8 mouse cellular contexts compared by ENCODE assay signal in the genomic region with DNA sequence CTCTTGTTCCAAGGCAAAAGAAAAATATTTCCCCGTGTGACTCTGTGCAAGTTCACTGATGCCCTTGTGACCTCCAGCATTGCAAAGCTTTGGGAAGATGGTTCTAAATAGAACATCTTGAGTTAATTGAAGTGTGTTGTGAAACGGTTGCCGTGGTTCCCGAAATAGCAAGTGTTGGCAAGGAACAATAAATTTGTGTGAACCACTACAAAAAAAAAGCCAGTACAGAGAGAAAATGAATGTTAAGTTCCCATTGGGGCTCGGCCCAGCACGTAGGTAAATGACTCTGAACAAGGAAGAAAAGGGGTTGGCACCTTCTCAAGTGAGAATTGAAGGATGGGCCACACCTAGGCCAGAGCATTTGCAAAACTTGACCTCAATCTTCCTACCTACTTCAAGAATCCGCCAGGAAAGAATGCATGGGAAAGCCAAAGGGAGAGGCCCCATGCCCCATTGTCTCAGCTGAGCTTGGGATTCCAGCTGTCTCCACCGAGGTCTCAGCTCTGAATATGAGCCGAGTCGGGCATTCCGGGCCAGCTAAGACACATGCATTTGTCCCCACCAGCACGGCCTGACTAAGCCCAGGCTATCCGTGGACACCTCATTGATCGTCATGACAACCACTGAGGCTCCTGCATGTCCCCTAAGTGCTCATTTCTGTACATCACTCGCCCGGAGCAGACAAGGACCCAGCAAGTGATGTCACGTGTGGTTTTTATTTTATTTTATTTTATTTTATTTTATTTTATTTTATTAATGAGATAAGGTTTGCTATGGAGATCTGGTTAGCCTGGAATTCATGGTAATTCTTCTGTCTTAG. TPM values are rescaled to one million over a fixed set of nuclear protein-coding genes. Genes with fewer than 3 reads are reported as not detected.
DNase-seq lines count a peak whose midpoint lies in the region; ATAC-seq lines count a peak whose summit lies in the region.

No protein-coding gene starts in this region.

- peak; percentile 44 for DNase-seq in midbrain, embryonic 10.5 days (ENCODE audit: low spot score)
- DNase-seq in adipocyte (ENCODE audit: low spot score): peak; percentile 70
- peak; percentile 7 to 22 for DNase-seq in heart, postnatal 14 days
- DNase-seq in neural tube, embryonic 11.5 days (ENCODE audit: low spot score): peak; percentile 31
- DNase-seq in layer of hippocampus, postnatal 36 days: no peak
- DNase-seq in kidney, adult 9 months: no peak
- no peak for DNase-seq in thymus, postnatal 10 days (ENCODE audit: low spot score in 2 of 2)

- H3K27ac ChIP-seq in midbrain, embryonic 10.5 days (replicated peaks): no peak overlapping the region
- no peak overlapping the region for H3K27ac ChIP-seq in midbrain, embryonic 16.5 days (ENCODE audit: low read length)
- no peak overlapping the region for H3K27ac ChIP-seq in neural tube, embryonic 11.5 days (ENCODE audit: low read depth, low read length)

- no peak overlapping the region for H3K4me3 ChIP-seq in midbrain, embryonic 10.5 days
- no peak overlapping the region for H3K4me3 ChIP-seq in midbrain, embryonic 16.5 days (ENCODE audit: low read depth, low read length)
- no peak overlapping the region for H3K4me3 ChIP-seq in neural tube, embryonic 11.5 days (ENCODE audit: low read depth, low read length)

- no peaks in the 10 kb centered on the region for H3K36me3 ChIP-seq in midbrain, embryonic 10.5 days
- no peaks in the 10 kb centered on the region for H3K36me3 ChIP-seq in midbrain, embryonic 16.5 days (ENCODE audit: control insufficient read depth, insufficient read depth, low read length)
- H3K36me3 ChIP-seq in neural tube, embryonic 11.5 days (ENCODE audit: control insufficient read depth, insufficient read depth, low read length): no peaks in the 10 kb centered on the region

- H3K9ac ChIP-seq in midbrain, embryonic 16.5 days (ENCODE audit: low read depth, low read length): no peak overlapping the region
- H3K9ac ChIP-seq in neural tube, embryonic 11.5 days (ENCODE audit: low read length): no peak overlapping the region

- intact Hi-C loops in heart, postnatal 14 days (cut with DNase I): no loop called here

- H3K9me3 ChIP-seq in midbrain, embryonic 10.5 days (replicated peaks): no peaks in the 10 kb centered on the region
- no peaks in the 10 kb centered on the region for H3K9me3 ChIP-seq in midbrain, embryonic 16.5 days (replicated peaks; ENCODE audit: control insufficient read depth, low read length, poor library complexity, severe bottlenecking)
- H3K9me3 ChIP-seq in neural tube, embryonic 11.5 days (ENCODE audit: control insufficient read depth, low read length): no peaks in the 10 kb centered on the region

- peaks cover 7% of the 10 kb centered on the region for H3K4me1 ChIP-seq in midbrain, embryonic 10.5 days
- H3K4me1 ChIP-seq in midbrain, embryonic 16.5 days (ENCODE audit: control insufficient read depth, insufficient read depth, low read length): peaks cover 5% of the 10 kb centered on the region; the same call in 1 of the 2 replicates
- no peaks in the 10 kb centered on the region for H3K4me1 ChIP-seq in neural tube, embryonic 11.5 days (ENCODE audit: control insufficient read depth, insufficient read depth, low read length)

- ATAC-seq in midbrain, embryonic 16.5 days: no peak
- peak; percentile 63 for ATAC-seq in neural tube, embryonic 11.5 days (ENCODE audit: insufficient read depth, low FRiP score, low TSS enrichment)

- WGBS in midbrain, embryonic 10.5 days: 65% methylated on average over 17 of the region's 17 CpGs
- WGBS in midbrain, embryonic 16.5 days: 47% methylated on average over 17 of the region's 17 CpGs
- WGBS in neural tube, embryonic 11.5 days: 66% methylated on average over 17 of the region's 17 CpGs

- no peak overlapping the region for H3K4me2 ChIP-seq in midbrain, embryonic 16.5 days (ENCODE audit: low read length)
- H3K4me2 ChIP-seq in neural tube, embryonic 11.5 days (ENCODE audit: low read depth): no peak overlapping the region

- H3K27me3 ChIP-seq in midbrain, embryonic 10.5 days (ENCODE audit: low read depth, poor library complexity, severe bottlenecking): no peaks in the 10 kb centered on the region
- H3K27me3 ChIP-seq in midbrain, embryonic 16.5 days (ENCODE audit: control insufficient read depth, insufficient read depth, low read depth, low read length): no peaks in the 10 kb centered on the region
- no peaks in the 10 kb centered on the region for H3K27me3 ChIP-seq in neural tube, embryonic 11.5 days (ENCODE audit: control insufficient read depth, insufficient read depth, low read length)

RNA-seq across cellular contexts. Expression of gene Raf1, which starts 21.5 kb away (rescaled TPM):
- polyA plus RNA-seq in midbrain, embryonic 10.5 days (2016; fragmentation: Nextera tagmentation; extraction: Ambion mirVana): 114 and 123 TPM in 2 replicates
- 127 and 136 TPM in 2 replicates for polyA plus RNA-seq in midbrain, embryonic 16.5 days (2015; fragmentation: Nextera tagmentation; extraction: Ambion mirVana)
- total RNA-seq in heart, postnatal 14 days (2021): 100 to 1,000 TPM; 106 to 112 TPM
- polyA plus RNA-seq in neural tube, embryonic 11.5 days (2014; fragmentation: Nextera tagmentation; extraction: Ambion mirVana): 158 and 161 TPM in 2 replicates
- 10 to 100 TPM; 85.9 to 99.4 TPM for total RNA-seq in layer of hippocampus, postnatal 36 days (2021)

Comparison
In these comparisons a context has a peak if more than half of its experiments do, and no peak if none do; other contexts are left out.
1. DNase-seq: peak in midbrain, embryonic 10.5 days (single experiment), adipocyte (single experiment), heart, postnatal 14 days (2 of 2) and neural tube, embryonic 11.5 days (single experiment); none in layer of hippocampus, postnatal 36 days (0 of 2), kidney, adult 9 months (single experiment) and thymus, postnatal 10 days (0 of 2).